Mouse (Mus musculus): ENCODE results near the gene Dock10. TPM values are rescaled to one million over a fixed set of nuclear protein-coding genes. Genes with fewer than 3 reads are reported as not detected.
"Not testable (repeated sequence)": the region's sequence is repeated elsewhere in the genome, so short reads cannot be mapped to it uniquely, and the experiment has no call there.

Gene Dock10
- polyA plus RNA-seq, 1 experiment from 2014 or later, result 2.8 TPM

- WGBS, result 42% methylated on average over 2 of the region's 2 CpGs
- Histone ChIP-seq H3K4me1 (peaks cover 17% of the 10 kb centered on the region), H3K9ac (no peak overlapping the region), H3K9me3 (peaks cover 4% of the 10 kb centered on the region; the same call in 1 of the 2 replicates), H3K4me3 (no peak overlapping the region), H3K27ac (replicated peaks) (no peak overlapping the region), H3K4me2 (no peak overlapping the region), H3K36me3 (no peaks in the 10 kb centered on the region), H3K27me3 (replicated peaks) (peaks cover 18% of the 10 kb centered on the region; the same call in 1 of the 2 replicates)
- ATAC-seq (ENCODE audit: extremely low read depth, insufficient number of reproducible peaks, low FRiP score, low TSS enrichment), result no peak
These were observed 2.3 kb downstream of the Dock10 start for GRCm38 (mm10) chr1:80756060-80756439.

GRCm38 (mm10) chr1:80755296-80756059, 2.8 kb downstream of the Dock10 start:
- Histone ChIP-seq H3K27me3 (replicated peaks) (peaks cover 18% of the 10 kb centered on the region; the same call in 1 of the 2 replicates), H3K9me3 (peaks cover 4% of the 10 kb centered on the region; the same call in 1 of the 2 replicates), H3K27ac (replicated peaks) (no peak overlapping the region), H3K4me1 (peaks cover 17% of the 10 kb centered on the region), H3K4me2 (no peak overlapping the region), H3K4me3 (no peak overlapping the region), H3K36me3 (no peaks in the 10 kb centered on the region), H3K9ac (no peak overlapping the region)
- no peak for ATAC-seq (ENCODE audit: extremely low read depth, insufficient number of reproducible peaks, low FRiP score, low TSS enrichment)
- WGBS, result 76% methylated on average over 7 of the region's 7 CpGs

GRCm38 (mm10) chr1:80749122-80749521, 9.2 kb downstream of the Dock10 start:
- H3K4me3 ChIP-seq; H3K9ac ChIP-seq; H3K9me3 ChIP-seq; H3K4me2 ChIP-seq; H3K4me1 ChIP-seq; ATAC-seq (ENCODE audit: extremely low read depth, insufficient number of reproducible peaks, low FRiP score, low TSS enrichment); H3K27ac ChIP-seq (replicated peaks); H3K36me3 ChIP-seq; H3K27me3 ChIP-seq (replicated peaks): not testable (repeated sequence)
- WGBS, result 91% methylated on average over 2 of the region's 2 CpGs

- H3K27ac ChIP-seq (replicated peaks), result no peak overlapping the region
- no peak overlapping the region for H3K4me3 ChIP-seq
- H3K27me3 ChIP-seq (replicated peaks), result no peaks in the 10 kb centered on the region
- H3K9ac ChIP-seq, result no peak overlapping the region
- H3K4me2 ChIP-seq, result no peak overlapping the region
- no peaks in the 10 kb centered on the region for H3K9me3 ChIP-seq
- WGBS, result 44% methylated on average over 2 of the region's 2 CpGs
- H3K36me3 ChIP-seq, result no peaks in the 10 kb centered on the region
- no peak for ATAC-seq (ENCODE audit: extremely low read depth, insufficient number of reproducible peaks, low FRiP score, low TSS enrichment)
- no peaks in the 10 kb centered on the region for H3K4me1 ChIP-seq
These were observed 11.4 kb downstream of the Dock10 start for GRCm38 (mm10) chr1:80746691-80747463.

- 72% methylated on average over 6 of the region's 6 CpGs for WGBS
- Histone ChIP-seq H3K9ac (no peak overlapping the region), H3K4me3 (no peak overlapping the region), H3K9me3 (no peaks in the 10 kb centered on the region), H3K4me1 (no peaks in the 10 kb centered on the region), H3K36me3 (no peaks in the 10 kb centered on the region), H3K4me2 (no peak overlapping the region), H3K27me3 (replicated peaks) (no peaks in the 10 kb centered on the region), H3K27ac (replicated peaks) (no peak overlapping the region)
- no peak for ATAC-seq (ENCODE audit: extremely low read depth, insufficient number of reproducible peaks, low FRiP score, low TSS enrichment)
These were observed 12.1 kb downstream of the Dock10 start for GRCm38 (mm10) chr1:80746195-80746594.

- Histone ChIP-seq H3K4me1 (peaks cover 26% of the 10 kb centered on the region), H3K4me2 (peak overlapping the region; percentile 21; the same call in 1 of the 2 replicates), H3K27me3 (replicated peaks) (no peaks in the 10 kb centered on the region), H3K27ac (replicated peaks) (peak overlapping the region; percentile 75), H3K4me3 (no peak overlapping the region), H3K9ac (no peak overlapping the region), H3K9me3 (no peaks in the 10 kb centered on the region), H3K36me3 (no peaks in the 10 kb centered on the region)
- WGBS, result 39% methylated on average over 1 of the region's 1 CpGs
- no peak for ATAC-seq (ENCODE audit: extremely low read depth, insufficient number of reproducible peaks, low FRiP score, low TSS enrichment)
These were observed 18.9 kb downstream of the Dock10 start for GRCm38 (mm10) chr1:80739472-80739871.

- 61% methylated on average over 5 of the region's 5 CpGs for WGBS
These were observed 20.4 kb downstream of the Dock10 start for GRCm38 (mm10) chr1:80737812-80738391.

GRCm38 (mm10) chr1:80730582-80730981, 27.7 kb downstream of the Dock10 start:
- Histone ChIP-seq H3K4me2 (no peak overlapping the region), H3K9me3 (no peaks in the 10 kb centered on the region), H3K9ac (no peak overlapping the region), H3K4me3 (no peak overlapping the region), H3K4me1 (no peaks in the 10 kb centered on the region), H3K27me3 (replicated peaks) (no peaks in the 10 kb centered on the region), H3K27ac (replicated peaks) (no peak overlapping the region), H3K36me3 (no peaks in the 10 kb centered on the region)
- 76% methylated on average over 5 of the region's 5 CpGs for WGBS
- no peak for ATAC-seq (ENCODE audit: extremely low read depth, insufficient number of reproducible peaks, low FRiP score, low TSS enrichment)

More at GRCm38 (mm10) chr1:80737812-80738391, 20.4 kb downstream of the Dock10 start:
- Histone ChIP-seq H3K4me2 (no peak overlapping the region), H3K36me3 (no peaks in the 10 kb centered on the region), H3K27ac (replicated peaks) (no peak overlapping the region), H3K27me3 (replicated peaks) (no peaks in the 10 kb centered on the region), H3K9me3 (no peaks in the 10 kb centered on the region), H3K4me3 (no peak overlapping the region), H3K4me1 (peaks cover 26% of the 10 kb centered on the region), H3K9ac (no peak overlapping the region)
- ATAC-seq (ENCODE audit: extremely low read depth, insufficient number of reproducible peaks, low FRiP score, low TSS enrichment), result no peak

GRCm38 (mm10) chr1:80730174-80730573, 28.2 kb downstream of the Dock10 start:
- WGBS, result 83% methylated on average over 4 of the region's 4 CpGs
- H3K4me1 ChIP-seq, result no peaks in the 10 kb centered on the region
- H3K9ac ChIP-seq, result no peak overlapping the region
- H3K36me3 ChIP-seq, result no peaks in the 10 kb centered on the region
- no peaks in the 10 kb centered on the region for H3K27me3 ChIP-seq (replicated peaks)
- H3K27ac ChIP-seq (replicated peaks), result no peak overlapping the region
- ATAC-seq (ENCODE audit: extremely low read depth, insufficient number of reproducible peaks, low FRiP score, low TSS enrichment), result no peak
- H3K4me3 ChIP-seq, result no peak overlapping the region
- H3K4me2 ChIP-seq, result no peak overlapping the region
- no peaks in the 10 kb centered on the region for H3K9me3 ChIP-seq

GRCm38 (mm10) chr1:80728183-80728582, 30.1 kb downstream of the Dock10 start:
- Histone ChIP-seq H3K4me1 (no peaks in the 10 kb centered on the region), H3K9me3 (no peaks in the 10 kb centered on the region), H3K4me2 (no peak overlapping the region), H3K9ac (no peak overlapping the region), H3K36me3 (no peaks in the 10 kb centered on the region), H3K27me3 (replicated peaks) (no peaks in the 10 kb centered on the region), H3K4me3 (no peak overlapping the region), H3K27ac (replicated peaks) (no peak overlapping the region)
- ATAC-seq (ENCODE audit: extremely low read depth, insufficient number of reproducible peaks, low FRiP score, low TSS enrichment), result no peak
- WGBS, result 48% methylated on average over 1 of the region's 1 CpGs

GRCm38 (mm10) chr1:80727403-80727802, 30.9 kb downstream of the Dock10 start:
- Histone ChIP-seq H3K4me1 (no peaks in the 10 kb centered on the region), H3K9me3 (no peaks in the 10 kb centered on the region), H3K9ac (no peak overlapping the region), H3K27ac (replicated peaks) (no peak overlapping the region), H3K4me2 (no peak overlapping the region), H3K4me3 (no peak overlapping the region), H3K27me3 (replicated peaks) (no peaks in the 10 kb centered on the region), H3K36me3 (no peaks in the 10 kb centered on the region)
- WGBS, result 73% methylated on average over 4 of the region's 4 CpGs
- no peak for ATAC-seq (ENCODE audit: extremely low read depth, insufficient number of reproducible peaks, low FRiP score, low TSS enrichment)

Measured in heart, embryonic 13.5 days (tissue).